Mouse (Mus musculus): ENCODE data around the gene Plxna3. TPM values are rescaled to one million over a fixed set of nuclear protein-coding genes. Genes with fewer than 3 reads are reported as not detected.

Gene Plxna3
- polyA plus RNA-seq (2012; rRNA removed) = 2.8 and 2.9 TPM in 2 replicates

GRCm38 (mm10) chrX:74328725-74329161, at the start of gene Plxna3:
TSS of gene Plxna3 (plus strand) at chrX:74329066.

GRCm38 (mm10) chrX:74281732-74282394, 47.0 kb upstream of the Plxna3 start, which contains the start of the genes Taz and Dnase1l1:
TSS of gene Taz (plus strand) at chrX:74281912.
TSS of gene Dnase1l1 (minus strand) at chrX:74282337.

GRCm38 (mm10) chrX:74296538-74297448, 32.1 kb upstream of the Plxna3 start, which contains the start of gene Atp6ap1:
TSS of gene Atp6ap1 (plus strand) at chrX:74297097.

GRCm38 (mm10) chrX:74304867-74305700, 23.8 kb upstream of the Plxna3 start, which contains the start of gene Gdi1:
TSS of gene Gdi1 (plus strand) at chrX:74304998.

GRCm38 (mm10) chrX:74312540-74313464, 16.1 kb upstream of the Plxna3 start, which contains the start of gene Fam50a:
TSS of gene Fam50a (plus strand) at chrX:74313033.

GRCm38 (mm10) chrX:74353467-74353770, 24.6 kb downstream of the Plxna3 start, which contains the start of gene Lage3:
TSS of gene Lage3 (minus strand) at chrX:74353618.

GRCm38 (mm10) chrX:74372888-74373549, 44.2 kb downstream of the Plxna3 start, which contains the start of the genes Ubl4a and Slc10a3:
TSS of gene Ubl4a (minus strand) at chrX:74373218.
TSS of gene Slc10a3 (minus strand) at chrX:74373349.

GRCm38 (mm10) chrX:74392535-74393443, 63.9 kb downstream of the Plxna3 start, which contains the start of the genes Fam3a and Ikbkg:
TSS of gene Fam3a (minus strand) at chrX:74393272.
TSS of gene Ikbkg (plus strand) at chrX:74393290.

Other genes with a start within 250 kb of the Plxna3 start
- gene Opn1mw, start 201.6 kb upstream of the Plxna3 start, polyA plus RNA-seq (2012; rRNA removed) = not detected in 2 replicates
- gene Mecp2, start 193.7 kb upstream of the Plxna3 start, polyA plus RNA-seq (2012; rRNA removed) = 3.7 and 4.0 TPM in 2 replicates
- not detected in 2 replicates for gene Tex28, start 161.2 kb upstream of the Plxna3 start, polyA plus RNA-seq (2012; rRNA removed)
- not detected in 2 replicates for gene Tktl1, start 151.8 kb upstream of the Plxna3 start, polyA plus RNA-seq (2012; rRNA removed)
- 62.6 and 67.5 TPM in 2 replicates for gene Flna, start 79.2 kb upstream of the Plxna3 start, polyA plus RNA-seq (2012; rRNA removed)
- 24.7 and 30.3 TPM in 2 replicates for gene Emd, start 74.4 kb upstream of the Plxna3 start, polyA plus RNA-seq (2012; rRNA removed)
- gene Rpl10, start 58.3 kb upstream of the Plxna3 start, polyA plus RNA-seq (2012; rRNA removed) = 1,179 and 1,434 TPM in 2 replicates
- gene Taz, start 47.2 kb upstream of the Plxna3 start, polyA plus RNA-seq (2012; rRNA removed) = 18.0 and 20.9 TPM in 2 replicates
- 21.8 and 24.2 TPM in 2 replicates for gene Dnase1l1, start 46.7 kb upstream of the Plxna3 start, polyA plus RNA-seq (2012; rRNA removed)
- gene Atp6ap1, start 32.0 kb upstream of the Plxna3 start, polyA plus RNA-seq (2012; rRNA removed) = 58.9 and 70.1 TPM in 2 replicates
- 101 and 102 TPM in 2 replicates for gene Gdi1, start 24.1 kb upstream of the Plxna3 start, polyA plus RNA-seq (2012; rRNA removed)
- gene Fam50a, start 16.0 kb upstream of the Plxna3 start, polyA plus RNA-seq (2012; rRNA removed) = 22.3 and 24.1 TPM in 2 replicates
- gene Lage3, start 24.6 kb downstream of the Plxna3 start, polyA plus RNA-seq (2012; rRNA removed) = 43.3 and 50.5 TPM in 2 replicates
- 18.2 and 19.7 TPM in 2 replicates for gene Ubl4a, start 44.2 kb downstream of the Plxna3 start, polyA plus RNA-seq (2012; rRNA removed)
- gene Slc10a3, start 44.3 kb downstream of the Plxna3 start, polyA plus RNA-seq (2012; rRNA removed) = 3.6 and 4.8 TPM in 2 replicates
- 5.9 and 7.1 TPM in 2 replicates for gene Fam3a, start 64.2 kb downstream of the Plxna3 start, polyA plus RNA-seq (2012; rRNA removed)
- gene Ikbkg, start 64.2 kb downstream of the Plxna3 start, polyA plus RNA-seq (2012; rRNA removed) = 12.9 and 13.4 TPM in 2 replicates
- gene G6pdx, start 100.1 kb downstream of the Plxna3 start, polyA plus RNA-seq (2012; rRNA removed) = 22.1 and 30.4 TPM in 2 replicates
- gene Gm6880, start 152.3 kb downstream of the Plxna3 start, polyA plus RNA-seq (2012; rRNA removed) = not detected in 2 replicates
- gene Olfr1326-ps1, start 245.8 kb downstream of the Plxna3 start, polyA plus RNA-seq (2012; rRNA removed) = not detected in 2 replicates